Mouse (Mus musculus): Measurements from ENCODE around the gene Enpp1. TPM values are rescaled to one million over a fixed set of nuclear protein-coding genes. Genes with fewer than 3 reads are reported as not detected.

Enpp1 gene
- polyA plus RNA-seq, 1 experiment, result 0.78 TPM

GRCm38 (mm10) chr10:24727478-24727877 is 15.5 kb upstream of the Enpp1 start:
- H3K4me1 ChIP-seq (ENCODE audit: control insufficient read depth, insufficient read depth, low read length), result no peaks in the 10 kb centered on the region
- H3K9ac ChIP-seq (ENCODE audit: low read depth, poor library complexity, severe bottlenecking), result no peak overlapping the region
- no peak for TF ChIP-seq EP300 (IDR thresholded peaks at IDR 0.05; ENCODE audit: insufficient read depth, low read depth, low read length)
- no peak for TF ChIP-seq POLR2A (IDR thresholded peaks at IDR 0.05; ENCODE audit: insufficient read depth, low read length)
- no peak for TF ChIP-seq CTCF (IDR thresholded peaks at IDR 0.05; ENCODE audit: low read depth, low read length)
- 0 out of 2 replicates have a peak, but pooled peaks cover 2% of the 10 kb centered on the region for H3K9me3 ChIP-seq (replicated peaks; ENCODE audit: control insufficient read depth, insufficient read depth, low read length, poor library complexity, severe bottlenecking)
- no peaks in the 10 kb centered on the region for H3K27me3 ChIP-seq (ENCODE audit: control insufficient read depth, insufficient read depth, low read length, poor library complexity, severe bottlenecking)
- no peak overlapping the region for H3K27ac ChIP-seq (ENCODE audit: insufficient read depth, low read length)
- no peaks in the 10 kb centered on the region for H3K36me3 ChIP-seq (ENCODE audit: control insufficient read depth, insufficient read depth, low read length, poor library complexity, severe bottlenecking)
- H3K4me3 ChIP-seq (ENCODE audit: low read depth, low read length), result no peak overlapping the region

- Histone ChIP-seq H3K27me3 (ENCODE audit: control insufficient read depth, insufficient read depth, low read length, poor library complexity, severe bottlenecking) (no peaks in the 10 kb centered on the region; the same call in 1 of the 2 replicates), H3K9me3 (replicated peaks; ENCODE audit: control insufficient read depth, insufficient read depth, low read length, poor library complexity, severe bottlenecking) (0 out of 2 replicates have a peak, but pooled peaks cover 2% of the 10 kb centered on the region), H3K27ac (ENCODE audit: insufficient read depth, low read length) (no peak overlapping the region), H3K4me3 (ENCODE audit: low read depth, low read length) (no peak overlapping the region), H3K4me1 (ENCODE audit: control insufficient read depth, insufficient read depth, low read length) (no peaks in the 10 kb centered on the region), H3K9ac (ENCODE audit: low read depth, poor library complexity, severe bottlenecking) (no peak overlapping the region), H3K36me3 (ENCODE audit: control insufficient read depth, insufficient read depth, low read length, poor library complexity, severe bottlenecking) (no peaks in the 10 kb centered on the region)
- no peak for TF ChIP-seq EP300 (IDR thresholded peaks at IDR 0.05; ENCODE audit: insufficient read depth, low read depth, low read length)
- no peak for TF ChIP-seq POLR2A (IDR thresholded peaks at IDR 0.05; ENCODE audit: insufficient read depth, low read length)
- no peak for TF ChIP-seq CTCF (IDR thresholded peaks at IDR 0.05; ENCODE audit: low read depth, low read length)
Observed at GRCm38 (mm10) chr10:24725197-24725596, 13.2 kb upstream of the Enpp1 start.

GRCm38 (mm10) chr10:24721841-24722240 is 9.9 kb upstream of the Enpp1 start:
- H3K9ac ChIP-seq (ENCODE audit: low read depth, poor library complexity, severe bottlenecking), result no peak overlapping the region
- H3K4me3 ChIP-seq (ENCODE audit: low read depth, low read length), result no peak overlapping the region
- no peaks in the 10 kb centered on the region for H3K36me3 ChIP-seq (ENCODE audit: control insufficient read depth, insufficient read depth, low read length, poor library complexity, severe bottlenecking)
- no peak overlapping the region for H3K27ac ChIP-seq (ENCODE audit: insufficient read depth, low read length)
- TF ChIP-seq EP300 (IDR thresholded peaks at IDR 0.05; ENCODE audit: insufficient read depth, low read depth, low read length), result no peak
- no peak for TF ChIP-seq CTCF (IDR thresholded peaks at IDR 0.05; ENCODE audit: low read depth, low read length)
- no peak for TF ChIP-seq POLR2A (IDR thresholded peaks at IDR 0.05; ENCODE audit: insufficient read depth, low read length)
- H3K27me3 ChIP-seq (ENCODE audit: control insufficient read depth, insufficient read depth, low read length, poor library complexity, severe bottlenecking), result no peaks in the 10 kb centered on the region; the same call in 1 of the 2 replicates
- no peaks in the 10 kb centered on the region for H3K4me1 ChIP-seq (ENCODE audit: control insufficient read depth, insufficient read depth, low read length)
- 0 out of 2 replicates have a peak, but pooled peaks cover 2% of the 10 kb centered on the region for H3K9me3 ChIP-seq (replicated peaks; ENCODE audit: control insufficient read depth, insufficient read depth, low read length, poor library complexity, severe bottlenecking)

- TF ChIP-seq EP300 (IDR thresholded peaks at IDR 0.05; ENCODE audit: insufficient read depth, low read depth, low read length) (no peak), CTCF (IDR thresholded peaks at IDR 0.05; ENCODE audit: low read depth, low read length) (no peak), POLR2A (IDR thresholded peaks at IDR 0.05; ENCODE audit: insufficient read depth, low read length) (no peak)
- Histone ChIP-seq H3K9ac (ENCODE audit: low read depth, poor library complexity, severe bottlenecking) (no peak overlapping the region), H3K4me1 (ENCODE audit: control insufficient read depth, insufficient read depth, low read length) (no peaks in the 10 kb centered on the region), H3K27me3 (ENCODE audit: control insufficient read depth, insufficient read depth, low read length, poor library complexity, severe bottlenecking) (no peaks in the 10 kb centered on the region; the same call in 1 of the 2 replicates), H3K27ac (ENCODE audit: insufficient read depth, low read length) (no peak overlapping the region), H3K4me3 (ENCODE audit: low read depth, low read length) (no peak overlapping the region), H3K9me3 (replicated peaks; ENCODE audit: control insufficient read depth, insufficient read depth, low read length, poor library complexity, severe bottlenecking) (no peaks in the 10 kb centered on the region), H3K36me3 (ENCODE audit: control insufficient read depth, insufficient read depth, low read length, poor library complexity, severe bottlenecking) (no peaks in the 10 kb centered on the region)
Observed at GRCm38 (mm10) chr10:24719383-24719782, 7.4 kb upstream of the Enpp1 start.

- H3K9ac ChIP-seq (ENCODE audit: low read depth, poor library complexity, severe bottlenecking), result no peak overlapping the region
- H3K4me3 ChIP-seq (ENCODE audit: low read depth, low read length), result no peak overlapping the region
- no peak overlapping the region for H3K27ac ChIP-seq (ENCODE audit: insufficient read depth, low read length)
- H3K27me3 ChIP-seq (ENCODE audit: control insufficient read depth, insufficient read depth, low read length, poor library complexity, severe bottlenecking), result no peaks in the 10 kb centered on the region; the same call in 1 of the 2 replicates
- H3K4me1 ChIP-seq (ENCODE audit: control insufficient read depth, insufficient read depth, low read length), result no peaks in the 10 kb centered on the region
- no peaks in the 10 kb centered on the region for H3K9me3 ChIP-seq (replicated peaks; ENCODE audit: control insufficient read depth, insufficient read depth, low read length, poor library complexity, severe bottlenecking)
- H3K36me3 ChIP-seq (ENCODE audit: control insufficient read depth, insufficient read depth, low read length, poor library complexity, severe bottlenecking), result no peaks in the 10 kb centered on the region
- TF ChIP-seq EP300 (IDR thresholded peaks at IDR 0.05; ENCODE audit: insufficient read depth, low read depth, low read length), result no peak
- TF ChIP-seq CTCF (IDR thresholded peaks at IDR 0.05; ENCODE audit: low read depth, low read length), result no peak
- no peak for TF ChIP-seq POLR2A (IDR thresholded peaks at IDR 0.05; ENCODE audit: insufficient read depth, low read length)
Observed at GRCm38 (mm10) chr10:24718720-24719119, 6.8 kb upstream of the Enpp1 start.

GRCm38 (mm10) chr10:24718058-24718457 is 6.1 kb upstream of the Enpp1 start:
- no peaks in the 10 kb centered on the region for H3K36me3 ChIP-seq (ENCODE audit: control insufficient read depth, insufficient read depth, low read length, poor library complexity, severe bottlenecking)
- H3K27ac ChIP-seq (ENCODE audit: insufficient read depth, low read length), result no peak overlapping the region
- no peaks in the 10 kb centered on the region for H3K9me3 ChIP-seq (replicated peaks; ENCODE audit: control insufficient read depth, insufficient read depth, low read length, poor library complexity, severe bottlenecking)
- H3K4me1 ChIP-seq (ENCODE audit: control insufficient read depth, insufficient read depth, low read length), result no peaks in the 10 kb centered on the region
- TF ChIP-seq CTCF (IDR thresholded peaks at IDR 0.05; ENCODE audit: low read depth, low read length) (no peak), POLR2A (IDR thresholded peaks at IDR 0.05; ENCODE audit: insufficient read depth, low read length) (no peak), EP300 (IDR thresholded peaks at IDR 0.05; ENCODE audit: insufficient read depth, low read depth, low read length) (no peak)
- peaks cover under 1% of the 10 kb centered on the region; the same call in 1 of the 2 replicates for H3K27me3 ChIP-seq (ENCODE audit: control insufficient read depth, insufficient read depth, low read length, poor library complexity, severe bottlenecking)
- H3K9ac ChIP-seq (ENCODE audit: low read depth, poor library complexity, severe bottlenecking), result no peak overlapping the region
- no peak overlapping the region for H3K4me3 ChIP-seq (ENCODE audit: low read depth, low read length)

Measured in ES-Bruce4 (cell line).